Mouse (Mus musculus): ENCODE data around the gene Fbh1. TPM values are rescaled to one million over a fixed set of nuclear protein-coding genes. Genes with fewer than 3 reads are reported as not detected.
"Not testable (repeated sequence)": the region's sequence is repeated elsewhere in the genome, so short reads cannot be mapped to it uniquely, and the experiment has no call there.

Gene Fbh1
- polyA plus RNA-seq, 1 experiment from 2014 or later, result 154 TPM

DNA sequence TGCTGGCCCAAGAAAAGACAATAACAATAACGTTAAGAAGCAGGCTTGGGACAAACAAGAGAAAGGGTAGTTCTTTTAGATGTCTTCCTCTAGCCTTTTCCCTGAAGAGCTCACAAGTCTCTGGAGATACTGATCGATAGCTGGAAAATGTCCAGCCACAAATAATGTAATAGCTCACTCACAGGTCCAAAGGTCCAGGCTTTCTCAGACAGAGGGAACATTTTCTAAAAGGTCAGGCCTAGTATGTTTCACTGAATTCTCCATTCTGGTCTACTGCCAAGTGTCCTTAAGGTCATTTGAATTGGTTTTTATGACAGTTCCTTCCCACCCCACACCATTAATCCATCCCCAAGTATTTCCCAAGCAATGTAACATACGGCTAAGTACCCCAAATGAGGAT, 64.4 kb downstream of the Fbh1 start:
- no peaks in the 10 kb centered on the region for H3K9me3 ChIP-seq
- H3K4me2 ChIP-seq (replicated peaks), result no peak overlapping the region
- no peaks in the 10 kb centered on the region for H3K36me3 ChIP-seq
- peaks cover 6% of the 10 kb centered on the region; the same call in 1 of the 2 replicates for H3K27me3 ChIP-seq
- H3K4me1 ChIP-seq, result no peaks in the 10 kb centered on the region
- no peak overlapping the region for H3K27ac ChIP-seq (replicated peaks)
- no peak for ATAC-seq (ENCODE audit: low FRiP score, low read depth)
- H3K9ac ChIP-seq (replicated peaks), result no peak overlapping the region
- WGBS, result 81% methylated on average over 3 of the region's 3 CpGs
- H3K4me3 ChIP-seq, result no peak overlapping the region

DNA sequence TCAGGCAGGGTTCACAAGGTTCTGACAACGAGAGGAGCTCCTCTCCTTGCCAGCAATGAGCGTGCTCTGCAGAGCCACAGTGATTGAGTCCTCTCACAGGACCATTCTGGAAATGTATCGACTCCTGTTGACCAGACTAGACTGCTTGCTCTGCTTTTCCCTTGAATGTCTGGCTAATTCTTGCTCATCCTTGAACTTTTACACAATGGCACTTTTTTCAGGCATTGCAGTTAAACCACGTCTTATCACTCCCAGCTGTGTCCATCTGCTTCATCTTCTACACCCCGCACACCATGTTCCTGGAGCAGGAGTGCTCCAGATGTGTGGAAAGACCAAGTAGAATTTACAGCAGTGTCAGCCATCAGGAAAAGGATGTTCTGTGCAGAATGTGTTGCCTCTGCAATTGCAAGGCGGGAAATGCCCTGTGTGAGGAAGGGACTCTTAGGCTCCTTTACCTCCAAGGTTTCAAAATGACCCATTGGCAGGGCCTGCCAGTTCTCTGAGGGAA, 64.8 kb downstream of the Fbh1 start:
- Histone ChIP-seq H3K36me3 (no peaks in the 10 kb centered on the region), H3K9me3 (no peaks in the 10 kb centered on the region)
- WGBS, result 85% methylated on average over 6 of the region's 6 CpGs

DNA sequence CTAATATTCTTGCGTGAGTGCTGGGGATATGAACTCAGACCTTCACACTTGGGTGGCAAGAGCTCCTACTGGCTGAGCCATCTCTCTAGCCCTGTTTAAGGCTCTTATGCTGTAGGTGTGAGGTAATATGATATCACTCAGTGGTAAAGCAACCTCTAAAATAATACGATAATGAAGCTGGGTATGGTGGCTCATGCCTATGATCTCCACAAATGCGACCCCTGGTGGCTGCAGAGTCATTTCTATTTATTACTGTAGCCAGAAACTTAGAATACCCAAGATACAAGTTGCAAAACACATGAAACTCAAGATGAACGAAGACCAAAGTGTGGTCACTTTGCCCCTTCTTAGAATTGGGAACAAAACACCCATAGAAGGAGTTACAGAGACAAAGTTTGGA, 67.3 kb downstream of the Fbh1 start:
- ATAC-seq (ENCODE audit: low FRiP score, low read depth), result not testable (repeated sequence)

More for the DNA sequence above, 64.8 kb downstream of the Fbh1 start:
- H3K27me3 ChIP-seq, result peaks cover 6% of the 10 kb centered on the region; the same call in 1 of the 2 replicates
- H3K9ac ChIP-seq (replicated peaks), result no peak overlapping the region
- no peak for ATAC-seq (ENCODE audit: low FRiP score, low read depth)
- H3K4me2 ChIP-seq (replicated peaks), result no peak overlapping the region
- H3K27ac ChIP-seq (replicated peaks), result no peak overlapping the region
- no peak overlapping the region for H3K4me3 ChIP-seq
- no peaks in the 10 kb centered on the region for H3K4me1 ChIP-seq

DNA sequence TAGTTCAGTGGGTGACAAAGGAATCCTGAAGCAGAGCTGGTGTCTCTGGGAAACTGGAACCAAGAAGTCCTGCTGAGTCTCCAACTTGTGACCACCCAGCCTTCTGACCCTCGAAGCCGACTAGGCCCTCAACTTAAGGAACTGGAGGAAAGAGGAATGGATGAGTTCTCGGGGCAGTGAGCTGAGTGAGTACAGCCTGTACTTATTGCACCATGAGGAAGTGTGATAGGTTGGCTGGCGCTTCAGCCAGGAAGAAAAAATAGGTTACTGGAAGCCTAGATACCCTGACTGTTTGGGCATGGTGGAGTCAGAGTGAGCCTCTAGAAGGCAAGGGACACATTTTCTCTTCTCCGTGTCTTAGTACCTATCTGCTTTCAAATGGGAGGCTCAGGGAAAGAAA, 68.8 kb downstream of the Fbh1 start:
- 83% methylated on average over 5 of the region's 5 CpGs for WGBS
- Histone ChIP-seq H3K27ac (replicated peaks) (no peak overlapping the region), H3K9me3 (no peaks in the 10 kb centered on the region), H3K27me3 (peaks cover 37% of the 10 kb centered on the region), H3K36me3 (no peaks in the 10 kb centered on the region), H3K9ac (replicated peaks) (no peak overlapping the region), H3K4me3 (no peak overlapping the region), H3K4me1 (peaks cover 15% of the 10 kb centered on the region), H3K4me2 (replicated peaks) (no peak overlapping the region)
- ATAC-seq (ENCODE audit: low FRiP score, low read depth), result no peak

More for the DNA sequence above, 67.3 kb downstream of the Fbh1 start:
- peaks cover 28% of the 10 kb centered on the region for H3K27me3 ChIP-seq
- H3K4me1 ChIP-seq, result peaks cover 13% of the 10 kb centered on the region
- not testable (repeated sequence) for H3K36me3 ChIP-seq; H3K9me3 ChIP-seq; H3K9ac ChIP-seq (replicated peaks); H3K27ac ChIP-seq (replicated peaks); H3K4me2 ChIP-seq (replicated peaks); H3K4me3 ChIP-seq
- WGBS, result 58% methylated on average over 4 of the region's 4 CpGs

DNA sequence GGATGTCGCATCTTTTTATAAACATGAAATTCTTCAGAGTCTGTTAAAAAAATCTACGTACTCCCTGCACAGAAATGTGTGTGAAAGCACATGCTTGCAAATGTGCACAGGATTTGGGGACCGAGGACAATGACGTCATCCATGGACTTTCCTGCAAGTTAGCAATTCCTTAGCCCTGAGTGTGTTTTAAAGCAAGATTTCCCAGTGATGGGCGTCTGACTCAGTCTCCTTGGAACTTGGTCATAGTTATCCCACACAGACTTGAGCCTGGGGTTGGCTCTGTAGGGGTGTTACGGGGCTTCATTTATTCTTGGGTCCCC, 70.7 kb downstream of the Fbh1 start:
- Histone ChIP-seq H3K27ac (replicated peaks) (no peak overlapping the region), H3K9me3 (no peaks in the 10 kb centered on the region), H3K4me1 (peaks cover 15% of the 10 kb centered on the region), H3K4me2 (replicated peaks) (peak overlapping the region; percentile 96), H3K4me3 (no peak overlapping the region; the same call in 1 of the 2 replicates), H3K36me3 (no peaks in the 10 kb centered on the region), H3K9ac (replicated peaks) (no peak overlapping the region), H3K27me3 (peaks cover 37% of the 10 kb centered on the region)
- no peak for ATAC-seq (ENCODE audit: low FRiP score, low read depth)
- WGBS, result 33% methylated on average over 6 of the region's 6 CpGs

DNA sequence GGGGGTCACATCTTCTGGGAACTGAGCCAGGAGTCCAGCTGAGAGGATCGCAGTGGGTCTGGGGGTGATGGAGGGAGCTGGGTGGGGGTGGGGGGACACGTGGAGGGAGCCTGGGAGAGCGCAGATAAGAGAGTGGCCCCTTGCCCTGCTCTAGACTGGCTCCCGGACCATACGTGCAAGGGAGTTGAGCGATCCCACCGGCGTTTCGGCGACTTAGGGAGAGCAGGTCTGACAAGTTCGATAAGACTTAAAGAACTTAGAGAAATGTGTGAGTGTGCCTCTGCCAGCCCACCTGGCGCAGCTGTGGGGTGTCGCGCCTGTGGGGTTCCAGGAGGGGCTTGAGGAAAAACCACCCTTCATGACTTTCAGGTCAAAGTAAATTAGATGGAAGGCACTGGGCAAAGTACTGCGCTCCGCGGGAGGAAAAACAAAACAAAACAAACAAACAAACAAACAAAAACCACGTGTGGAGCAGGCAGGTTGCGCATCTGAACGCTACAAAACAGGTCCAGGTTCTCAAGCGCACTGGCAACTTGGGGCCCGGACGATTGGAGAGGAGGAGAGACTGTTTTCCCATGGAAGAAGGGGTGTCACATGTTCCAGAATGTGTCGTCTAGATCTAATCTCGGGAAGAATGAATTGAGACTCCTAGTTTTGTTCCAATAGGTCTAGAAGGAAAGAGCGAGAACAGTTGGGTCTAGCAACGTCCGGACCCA, 71.2 kb downstream of the Fbh1 start:
- Histone ChIP-seq H3K27me3 (peaks cover 37% of the 10 kb centered on the region), H3K4me3 (peak overlapping the region; percentile 58), H3K27ac (replicated peaks) (no peak overlapping the region), H3K4me2 (replicated peaks) (peak overlapping the region; percentile 96), H3K36me3 (no peaks in the 10 kb centered on the region), H3K9ac (replicated peaks) (peak overlapping the region; percentile 63), H3K4me1 (peaks cover 15% of the 10 kb centered on the region), H3K9me3 (no peaks in the 10 kb centered on the region)
- WGBS, result 3% methylated on average over 28 of the region's 28 CpGs
- ATAC-seq (ENCODE audit: low FRiP score, low read depth), result peak; percentile 61; the same call in 1 of the 2 replicates

DNA sequence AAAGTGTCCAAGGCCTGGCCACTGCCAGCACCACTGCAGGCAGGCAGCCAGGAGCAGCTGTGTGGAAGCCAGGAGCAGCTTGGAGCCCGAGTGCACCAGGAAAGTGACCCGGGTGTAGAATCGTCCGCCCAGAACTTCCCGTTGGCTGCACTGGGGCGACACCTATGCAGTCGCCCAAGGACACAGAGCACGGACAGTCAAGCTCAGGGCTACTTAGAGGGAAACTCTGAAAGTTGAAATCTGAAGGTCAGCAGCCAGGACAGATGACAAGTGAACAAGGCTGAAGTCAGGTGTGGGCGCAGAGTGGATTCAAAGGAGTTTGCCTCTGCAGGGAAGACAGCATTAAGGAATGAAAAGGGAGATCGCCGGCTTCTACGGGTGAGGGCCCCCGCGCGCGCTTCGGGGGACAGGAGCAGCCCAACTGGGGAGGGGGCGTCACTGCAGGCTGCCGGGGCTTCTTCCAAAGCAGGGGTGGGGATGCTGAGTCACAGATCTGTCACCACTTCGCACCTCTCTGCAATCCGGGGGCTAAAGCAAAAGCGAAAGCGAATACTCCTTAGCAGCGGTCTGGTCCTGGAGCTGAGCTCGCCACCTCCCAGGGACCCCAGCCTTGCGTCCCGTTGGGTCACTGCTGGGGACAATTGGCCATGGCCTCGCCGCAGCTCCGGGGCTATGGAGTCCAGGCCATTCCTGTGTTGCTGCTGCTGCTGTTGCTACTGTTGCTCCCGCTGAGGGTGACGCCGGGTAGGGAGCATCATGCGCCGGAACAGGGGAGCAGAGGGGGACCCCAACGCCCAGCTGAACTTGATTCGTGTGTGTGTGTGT, 72.0 kb downstream of the Fbh1 start, which contains the start of gene Il15ra:
Gene Il15ra, plus strand, starts transcription at position 90 of the 825 bp plus-strand sequence.
- peaks cover 15% of the 10 kb centered on the region for H3K4me1 ChIP-seq
- H3K27ac ChIP-seq (replicated peaks), result no peak within 1 kb of the TSS
- peak; percentile 77 for ATAC-seq (ENCODE audit: low FRiP score, low read depth)
- no peaks in the 10 kb centered on the region for H3K9me3 ChIP-seq
- under 1% methylated on average over 37 of the region's 37 CpGs for WGBS
- H3K27me3 ChIP-seq, result peaks cover 37% of the 10 kb centered on the region
- H3K36me3 ChIP-seq, result no peaks in the 10 kb centered on the region
- H3K4me2 ChIP-seq (replicated peaks), result peak within 1 kb of the TSS; percentile 96
- peak within 1 kb of the TSS; percentile 58 for H3K4me3 ChIP-seq
- peak within 1 kb of the TSS; percentile 63 for H3K9ac ChIP-seq (replicated peaks)

DNA sequence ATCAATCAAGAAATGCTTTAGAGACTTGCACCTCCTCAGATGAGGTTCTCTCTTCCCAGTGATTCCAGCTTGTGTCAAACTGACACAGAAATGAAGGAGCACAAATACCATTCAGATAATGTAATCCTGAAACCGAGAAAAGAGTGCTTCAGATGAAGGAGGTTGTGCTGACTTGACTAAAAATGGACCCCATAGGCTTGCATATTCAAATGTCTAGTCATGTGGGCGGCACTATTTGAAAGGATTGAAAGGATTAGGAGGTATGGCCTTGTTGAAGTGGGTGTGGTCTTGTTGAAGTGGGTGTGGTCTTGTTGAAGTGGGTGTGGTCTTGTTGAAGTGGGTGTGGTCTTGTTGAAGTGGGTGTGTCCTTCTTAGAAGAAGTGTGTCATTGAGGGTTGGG, 77.5 kb downstream of the Fbh1 start:
- H3K9me3 ChIP-seq, result no peaks in the 10 kb centered on the region
- WGBS, result 86% methylated on average over 2 of the region's 2 CpGs
- H3K4me1 ChIP-seq, result 0 out of 2 replicates have a peak, but pooled peaks cover under 1% of the 10 kb centered on the region
- H3K36me3 ChIP-seq, result no peaks in the 10 kb centered on the region
- no peak for ATAC-seq (ENCODE audit: low FRiP score, low read depth)
- H3K27ac ChIP-seq (replicated peaks), result no peak overlapping the region
- H3K4me3 ChIP-seq, result no peak overlapping the region
- peaks cover 8% of the 10 kb centered on the region; the same call in 1 of the 2 replicates for H3K27me3 ChIP-seq
- no peak overlapping the region for H3K4me2 ChIP-seq (replicated peaks)
- no peak overlapping the region for H3K9ac ChIP-seq (replicated peaks)

DNA sequence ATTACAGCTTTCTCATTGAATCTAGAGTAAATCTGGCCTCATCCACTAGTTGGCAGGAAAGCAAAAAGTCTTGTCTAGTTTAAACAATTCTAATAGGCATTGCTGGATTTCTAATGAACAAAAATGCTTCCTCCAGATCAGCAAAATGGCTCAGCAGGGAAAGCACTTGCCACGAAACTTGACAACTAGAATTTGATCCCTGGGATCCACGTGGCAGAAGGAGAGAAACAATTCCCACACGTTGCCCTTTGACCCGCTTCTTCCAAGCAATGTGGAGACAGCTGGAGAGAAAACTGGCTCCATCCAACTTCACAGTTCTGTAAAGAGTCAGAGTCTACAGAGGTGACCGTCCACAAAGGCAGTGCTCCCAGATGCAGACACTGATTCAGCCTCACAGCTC, 78.4 kb downstream of the Fbh1 start:
- Histone ChIP-seq H3K4me3 (no peak overlapping the region), H3K9ac (replicated peaks) (no peak overlapping the region), H3K27ac (replicated peaks) (no peak overlapping the region), H3K4me1 (no peaks in the 10 kb centered on the region), H3K36me3 (no peaks in the 10 kb centered on the region), H3K4me2 (replicated peaks) (no peak overlapping the region), H3K9me3 (no peaks in the 10 kb centered on the region), H3K27me3 (0 out of 2 replicates have a peak, but pooled peaks cover 4% of the 10 kb centered on the region)
- ATAC-seq (ENCODE audit: low FRiP score, low read depth), result no peak
- WGBS, result 60% methylated on average over 5 of the region's 5 CpGs

DNA sequence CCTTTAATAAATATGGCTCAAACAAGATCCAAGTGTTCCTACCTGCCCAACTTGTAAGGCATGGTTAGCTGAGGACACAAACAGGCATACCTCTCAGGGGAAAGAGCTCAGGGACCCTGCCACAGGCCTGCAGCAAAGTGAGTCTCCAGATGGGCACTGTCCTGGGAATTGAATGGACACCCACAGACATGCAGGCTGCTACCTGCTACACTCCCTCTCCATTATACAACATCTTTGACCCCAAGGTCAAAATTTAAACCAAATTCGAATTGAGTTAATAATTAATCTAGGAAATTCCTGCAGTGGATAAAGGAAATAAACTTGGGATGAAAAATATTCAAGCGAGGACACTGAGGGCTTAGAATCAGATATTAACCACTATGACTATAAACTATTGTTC, 81.5 kb downstream of the Fbh1 start:
- H3K36me3 ChIP-seq, result no peaks in the 10 kb centered on the region
- H3K4me1 ChIP-seq, result no peaks in the 10 kb centered on the region
- H3K27ac ChIP-seq (replicated peaks), result no peak overlapping the region
- 63% methylated on average over 2 of the region's 2 CpGs for WGBS
- no peak overlapping the region for H3K9ac ChIP-seq (replicated peaks)
- no peak for ATAC-seq (ENCODE audit: low FRiP score, low read depth)
- no peak overlapping the region for H3K4me3 ChIP-seq
- H3K4me2 ChIP-seq (replicated peaks), result no peak overlapping the region
- no peaks in the 10 kb centered on the region for H3K9me3 ChIP-seq
- no peaks in the 10 kb centered on the region for H3K27me3 ChIP-seq

DNA sequence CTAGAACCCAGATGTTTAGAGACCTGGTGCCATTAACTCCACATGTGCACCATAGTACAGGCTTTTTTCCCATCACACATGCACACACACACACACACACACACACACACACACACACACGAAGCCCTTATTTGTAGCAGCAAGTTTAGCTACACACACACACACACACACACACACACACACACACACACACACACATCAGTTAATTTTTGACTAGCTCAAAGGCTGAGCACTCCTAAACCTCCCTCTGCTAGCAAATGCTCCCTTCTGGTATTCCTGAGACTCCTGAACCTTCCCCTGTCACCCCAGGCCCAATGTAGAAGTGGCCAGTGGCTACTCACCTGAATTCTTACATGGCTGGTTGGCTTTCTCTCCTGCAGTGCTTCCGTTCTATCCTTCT, 83.3 kb downstream of the Fbh1 start:
- Histone ChIP-seq H3K9ac (replicated peaks) (no peak overlapping the region), H3K4me1 (no peaks in the 10 kb centered on the region), H3K36me3 (no peaks in the 10 kb centered on the region), H3K27ac (replicated peaks) (no peak overlapping the region), H3K4me2 (replicated peaks) (no peak overlapping the region), H3K9me3 (no peaks in the 10 kb centered on the region), H3K4me3 (no peak overlapping the region), H3K27me3 (no peaks in the 10 kb centered on the region)
- ATAC-seq (ENCODE audit: low FRiP score, low read depth), result no peak
- WGBS, result 80% methylated on average over 2 of the region's 2 CpGs

DNA sequence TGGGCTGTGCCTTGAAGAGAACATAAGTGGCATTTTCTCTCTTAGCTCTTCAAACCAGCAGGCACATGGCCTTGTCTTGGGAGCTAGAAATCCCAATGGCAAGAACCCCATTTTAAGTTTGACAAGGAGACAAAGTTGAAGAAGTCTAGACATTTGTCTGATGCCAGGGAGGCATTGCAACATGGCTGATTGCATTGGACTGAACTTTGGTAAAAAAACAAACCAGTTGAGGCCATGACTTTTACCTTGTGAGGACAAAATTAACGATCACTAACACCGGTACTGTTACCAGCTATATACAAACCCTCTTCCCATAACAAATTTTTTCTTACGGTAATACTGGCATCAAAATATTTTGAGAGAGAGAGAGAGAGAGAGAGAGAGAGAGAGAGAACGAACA, 84.0 kb downstream of the Fbh1 start:
- no peak overlapping the region for H3K9ac ChIP-seq (replicated peaks)
- no peak overlapping the region for H3K4me2 ChIP-seq (replicated peaks)
- H3K36me3 ChIP-seq, result no peaks in the 10 kb centered on the region
- no peaks in the 10 kb centered on the region for H3K27me3 ChIP-seq
- no peak for ATAC-seq (ENCODE audit: low FRiP score, low read depth)
- no peak overlapping the region for H3K27ac ChIP-seq (replicated peaks)
- no peaks in the 10 kb centered on the region for H3K9me3 ChIP-seq
- H3K4me3 ChIP-seq, result no peak overlapping the region
- H3K4me1 ChIP-seq, result no peaks in the 10 kb centered on the region
- WGBS, result 94% methylated on average over 4 of the region's 4 CpGs

Data from midbrain, embryonic 12.5 days (tissue).